Mouse (Mus musculus) stomach, postnatal 0 days (tissue): ENCODE measurements around the gene Krt7.

Experiments used
- CTCF ChIP-seq: IDR thresholded peaks from 2 replicates; pipeline ENCODE4 v1.5.1; 2016; ENCODE audit warnings: antibody characterized with exemption, low read depth, mild to moderate bottlenecking, moderate library complexity
- EP300 ChIP-seq: optimal IDR thresholded peaks from 2 replicates; pipeline ENCODE3; 2016; ENCODE audit warnings: antibody characterized with exemption

DNA sequence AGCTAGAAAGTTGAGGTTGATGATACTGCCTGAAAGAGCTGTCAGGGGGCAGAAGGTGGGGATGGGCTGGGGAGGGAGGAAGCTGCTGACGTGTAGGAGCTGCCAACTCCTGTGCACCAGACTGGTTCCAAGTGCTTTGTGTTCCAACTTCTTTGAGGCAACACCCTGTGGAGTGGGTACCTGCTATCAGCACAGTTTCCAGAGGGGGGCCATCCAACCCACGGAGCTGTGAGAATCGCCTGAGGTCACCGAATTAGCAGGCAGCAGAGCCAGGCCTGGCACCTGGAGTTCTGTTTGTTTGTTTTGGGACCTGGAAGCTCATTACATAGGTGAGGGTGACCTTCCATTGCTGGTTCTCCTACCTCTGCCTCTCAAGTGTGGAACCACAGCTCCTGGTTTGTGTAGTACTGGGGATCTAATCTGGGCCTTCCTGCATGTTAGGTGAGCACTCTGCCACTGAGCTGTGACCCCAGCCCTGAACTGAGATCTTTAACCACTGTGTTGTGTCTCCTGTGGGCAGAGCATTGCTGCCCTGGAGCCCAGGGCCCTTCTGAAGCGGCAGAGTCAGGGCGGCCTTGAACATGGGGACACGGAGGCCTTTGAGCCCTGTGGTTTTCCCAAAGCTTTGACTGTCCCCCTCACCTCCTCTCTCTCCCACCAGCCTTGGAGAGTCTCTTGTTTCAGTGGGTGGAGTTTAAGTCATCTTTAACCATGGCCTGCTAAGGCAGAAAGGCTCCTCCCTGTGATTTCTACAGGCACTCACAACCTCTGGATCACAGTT, 45.8 kb upstream of the Krt7 start:
- no peak for TF ChIP-seq CTCF
- no peak for TF ChIP-seq EP300
